Mouse (Mus musculus) ES-E14 (cell line): ENCODE measurements around the gene Gm21983. TPM values are rescaled to one million over a fixed set of nuclear protein-coding genes. Genes with fewer than 3 reads are reported as not detected.

Experiments used
- DNase-seq: peaks from one replicate; pipeline ENCODE4 v3.0.0-alpha.2; 2013; ENCODE audit warnings: low read depth, low spot score
- H3K27ac ChIP-seq: 2 replicates; pipeline ENCODE4 v1.5.1; 2012; ENCODE audit warnings: low read depth, mild to moderate bottlenecking, low read length, moderate library complexity, mixed read lengths; ENCODE audit not compliant: poor library complexity, insufficient read depth, severe bottlenecking
- H3K36me3 ChIP-seq: 2 replicates; pipeline ENCODE4 v1.6.1; 2012; ENCODE audit warnings: mild to moderate bottlenecking, low read length, moderate library complexity, mixed read lengths; ENCODE audit not compliant: control insufficient read depth, poor library complexity, insufficient read depth, severe bottlenecking
- H3K4me1 ChIP-seq, 2 experiments: fragments of 150-350 bp in 1 of 2; sonication (generic) in 1 of 2; 2 replicates each; pipeline ENCODE4 v1.6.1; 2012; ENCODE audit warnings: low read length in 2 of 2, mild to moderate bottlenecking in 1 of 2, mixed read lengths in 1 of 2; ENCODE audit not compliant: control insufficient read depth in 2 of 2, insufficient read depth in 2 of 2, poor library complexity in 1 of 2
- H3K4me3 ChIP-seq, 2 experiments: fragments of 150-350 bp in 1 of 2; sonication (generic) in 1 of 2; 2 replicates each; pipeline ENCODE4 v1.5.1; 2012; ENCODE audit warnings: low read length in 2 of 2, low read depth in 1 of 2, mild to moderate bottlenecking in 1 of 2, mixed read lengths in 1 of 2; ENCODE audit not compliant: insufficient read depth in 1 of 2, poor library complexity in 1 of 2, severe bottlenecking in 1 of 2
- H3K9ac ChIP-seq: 2 replicates; pipeline ENCODE4 v1.6.1; 2012; ENCODE audit warnings: low read depth, mild to moderate bottlenecking, low read length, mixed read lengths; ENCODE audit not compliant: poor library complexity, insufficient read depth, severe bottlenecking
- H3K9me3 ChIP-seq: fragments of 150-350 bp; sonication (generic); 2 replicates; pipeline ENCODE4 v1.6.1; 2012; ENCODE audit warnings: low read depth, mild to moderate bottlenecking, low read length; ENCODE audit not compliant: control insufficient read depth, insufficient read depth
- CHD2 ChIP-seq: IDR thresholded peaks from 2 replicates; pipeline ENCODE4 v1.6.1; 2014; ENCODE audit warnings: mild to moderate bottlenecking, low read depth, low read length, inconsistent platforms
- HCFC1 ChIP-seq: IDR thresholded peaks from 2 replicates; pipeline ENCODE4 v1.6.1; 2012; ENCODE audit warnings: low read length, inconsistent platforms, borderline replicate concordance; ENCODE audit not compliant: insufficient read depth
- MAFK ChIP-seq: IDR thresholded peaks from 2 replicates; pipeline ENCODE4 v1.6.1; 2014; ENCODE audit warnings: mild to moderate bottlenecking, low read depth, low read length, inconsistent platforms; ENCODE audit not compliant: insufficient read depth
- ZC3H11A ChIP-seq: IDR thresholded peaks from 2 replicates; pipeline ENCODE4 v1.6.1; 2012; ENCODE audit warnings: low read depth, mild to moderate bottlenecking, inconsistent platforms, low read length, borderline replicate concordance
- ZNF384 ChIP-seq: IDR thresholded peaks from 2 replicates; pipeline ENCODE4 v1.6.1; 2012; ENCODE audit warnings: low read depth, low read length, inconsistent platforms
- in situ Hi-C, 2 experiments: fragments of 600-800 bp; cut with MboI; formaldehyde crosslinking; loops; one replicate each; pipeline ENCODE4 v1.15.1; 2025; ENCODE audit warnings: low sequenced_read_pairs in 2 of 2, inconsistent platforms in 1 of 2; ENCODE audit not compliant: unreplicated experiment in 2 of 2
- total RNA-seq: library from RNA; depleted of rRNA; stranded (reverse); fragments of 300-350 nt; gene quantifications from 2 replicates; pipeline ENCODE4 v1.2.3, GENCODE M21; 2012

Gene Gm21983
- total RNA-seq, 1 experiment, result not detected

DNA sequence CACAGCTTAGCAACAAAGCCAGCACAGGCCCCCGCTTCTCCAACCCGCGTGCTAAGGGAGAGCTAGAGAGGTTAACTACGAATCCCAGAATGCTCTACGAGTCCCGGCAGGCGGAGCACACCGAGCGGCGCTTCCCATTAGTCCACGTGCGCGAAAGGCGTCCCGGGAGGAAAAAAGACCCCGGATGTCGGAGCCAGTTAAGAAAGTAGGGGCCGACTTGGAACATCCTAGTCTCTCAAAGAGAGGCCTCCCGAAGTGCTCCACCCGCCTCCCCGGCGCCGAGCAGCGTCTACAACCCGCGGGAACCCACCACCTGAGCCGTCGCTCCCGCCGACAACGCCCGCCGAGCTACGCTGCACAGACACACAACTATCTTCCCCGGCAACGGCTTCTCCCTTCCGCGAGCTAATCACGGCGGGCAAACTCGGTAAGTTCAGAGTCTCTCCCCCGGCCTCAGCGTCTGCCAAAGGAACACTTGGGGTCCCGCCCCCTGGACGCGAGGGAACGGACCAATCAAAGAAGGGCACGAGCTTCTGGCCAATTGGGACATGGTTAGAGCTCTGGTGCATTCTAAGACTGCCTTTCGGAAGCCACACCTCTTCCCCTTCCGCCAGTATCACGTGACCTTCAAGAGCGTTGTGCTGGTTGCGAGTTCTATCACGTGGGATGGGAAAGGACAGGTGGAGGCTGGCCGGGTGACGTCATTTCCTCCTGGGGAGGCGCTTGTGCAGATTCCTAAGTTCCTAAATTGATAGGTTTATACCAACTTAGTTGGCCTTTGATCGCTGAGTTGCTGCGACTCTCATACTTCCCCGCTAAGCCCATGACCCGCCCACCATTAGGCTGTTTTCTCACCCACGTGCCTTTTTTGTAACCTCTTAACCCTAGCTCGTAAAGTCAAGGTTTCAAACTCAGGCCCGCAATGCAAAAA lies 15.1 kb upstream of the Gm21983 start, which contains the start of the genes BC024978 and Snrpa:
BC024978 (plus strand) TSS at position 101 of the 931 bp plus-strand sequence.
Snrpa (minus strand) TSS at position 591 of the 931 bp plus-strand sequence.
- H3K4me3 ChIP-seq, result peak within 1 kb of the TSS; percentile 94 to 100
- in situ Hi-C loops, result no loop called here
- peak within 1 kb of the TSS; percentile 99 for H3K27ac ChIP-seq
- TF ChIP-seq HCFC1 (peak; percentile 89), MAFK (no peak), ZNF384 (no peak), CHD2 (no peak), ZC3H11A (no peak)
- H3K36me3 ChIP-seq, result peaks cover 40% of the 10 kb centered on the region
- DNase-seq, result peak; percentile 99
- peaks cover 4 to 12% of the 10 kb centered on the region in 2 experiments for H3K4me1 ChIP-seq
- H3K9me3 ChIP-seq, result no peaks in the 10 kb centered on the region
- peak within 1 kb of the TSS; percentile 97 for H3K9ac ChIP-seq

GRCm38 (mm10) chr7:27193731-27194130 lies 12.8 kb upstream of the Gm21983 start:
- DNase-seq, result no peak
- peak overlapping the region; percentile 56; the same call in 1 of the 2 replicates for H3K9ac ChIP-seq
- H3K27ac ChIP-seq, result no peak overlapping the region
- peaks cover 4 to 17% of the 10 kb centered on the region in 2 experiments for H3K4me1 ChIP-seq
- peaks cover 56% of the 10 kb centered on the region for H3K36me3 ChIP-seq
- no peak overlapping the region for H3K4me3 ChIP-seq
- in situ Hi-C loops, result no loop called here
- H3K9me3 ChIP-seq, result no peaks in the 10 kb centered on the region
- no peak for TF ChIP-seq ZNF384
- no peak for TF ChIP-seq HCFC1
- TF ChIP-seq ZC3H11A, result no peak
- TF ChIP-seq MAFK, result no peak
- TF ChIP-seq CHD2, result no peak

GRCm38 (mm10) chr7:27192434-27192833 lies 11.5 kb upstream of the Gm21983 start:
- H3K36me3 ChIP-seq, result peaks cover 63% of the 10 kb centered on the region
- DNase-seq, result no peak
- H3K27ac ChIP-seq, result no peak overlapping the region
- H3K4me1 ChIP-seq, result peaks cover 4 to 18% of the 10 kb centered on the region in 2 experiments
- in situ Hi-C loops, result no loop called here
- H3K4me3 ChIP-seq, result no peak overlapping the region
- H3K9ac ChIP-seq, result 0 out of 2 replicates have a peak overlapping the region, but pooled peaks have one; percentile 14
- no peaks in the 10 kb centered on the region for H3K9me3 ChIP-seq
- TF ChIP-seq MAFK (no peak), CHD2 (no peak), HCFC1 (no peak), ZC3H11A (no peak), ZNF384 (no peak)

GRCm38 (mm10) chr7:27189271-27189931 lies 8.5 kb upstream of the Gm21983 start:
- H3K27ac ChIP-seq, result no peak overlapping the region
- no peaks in the 10 kb centered on the region for H3K9me3 ChIP-seq
- peaks cover 2 to 15% of the 10 kb centered on the region in 2 experiments for H3K4me1 ChIP-seq
- peak overlapping the region; percentile 40; the same call in 1 of the 2 replicates for H3K9ac ChIP-seq
- in situ Hi-C loops, result no loop called here
- H3K36me3 ChIP-seq, result peaks cover 82% of the 10 kb centered on the region
- DNase-seq, result no peak
- TF ChIP-seq HCFC1 (no peak), CHD2 (no peak), MAFK (no peak), ZNF384 (no peak; the same call in 1 of the 2 replicates), ZC3H11A (no peak)
- peak overlapping the region in 1 of 2 experiments; percentile 1; a peak in 1 of 4 replicates for H3K4me3 ChIP-seq
